Mouse (Mus musculus) spleen, postnatal 4 days (tissue): ENCODE measurements around the gene Npw.
"Not testable (repeated sequence)": the region's sequence is repeated elsewhere in the genome, so short reads cannot be mapped to it uniquely, and the experiment has no call there.

ENCODE experiments used
- DNase-seq, 2 experiments: peaks; one replicate each; pipeline ENCODE4 v3.0.0; 2022; ENCODE audit warnings: low spot score in 2 of 2

The Npw gene

DNA sequence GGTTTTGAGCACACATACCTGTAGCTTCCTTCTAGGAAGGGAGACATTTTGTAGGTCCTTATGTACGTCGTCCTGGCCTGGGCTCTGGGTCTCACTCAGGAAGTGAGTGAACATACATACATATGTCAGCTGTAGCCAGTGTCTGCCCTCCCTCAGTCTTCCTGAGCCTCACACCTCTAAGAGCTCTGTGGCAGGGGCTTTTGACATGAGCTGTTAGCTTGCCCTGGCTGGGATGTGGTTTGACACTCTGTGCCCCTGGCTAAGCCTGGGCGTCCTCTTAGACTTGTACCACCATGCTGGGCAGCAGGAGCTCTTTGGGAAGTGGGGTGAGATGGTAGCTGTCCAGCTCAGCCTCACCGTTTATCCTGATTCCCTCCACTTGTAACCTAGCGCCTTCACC, 13.1 kb upstream of the Npw start:
- no peak for DNase-seq

- DNase-seq, result no peak
Measured at GRCm38 (mm10) chr17:24670246-24670844, 12.1 kb upstream of the Npw start.

DNA sequence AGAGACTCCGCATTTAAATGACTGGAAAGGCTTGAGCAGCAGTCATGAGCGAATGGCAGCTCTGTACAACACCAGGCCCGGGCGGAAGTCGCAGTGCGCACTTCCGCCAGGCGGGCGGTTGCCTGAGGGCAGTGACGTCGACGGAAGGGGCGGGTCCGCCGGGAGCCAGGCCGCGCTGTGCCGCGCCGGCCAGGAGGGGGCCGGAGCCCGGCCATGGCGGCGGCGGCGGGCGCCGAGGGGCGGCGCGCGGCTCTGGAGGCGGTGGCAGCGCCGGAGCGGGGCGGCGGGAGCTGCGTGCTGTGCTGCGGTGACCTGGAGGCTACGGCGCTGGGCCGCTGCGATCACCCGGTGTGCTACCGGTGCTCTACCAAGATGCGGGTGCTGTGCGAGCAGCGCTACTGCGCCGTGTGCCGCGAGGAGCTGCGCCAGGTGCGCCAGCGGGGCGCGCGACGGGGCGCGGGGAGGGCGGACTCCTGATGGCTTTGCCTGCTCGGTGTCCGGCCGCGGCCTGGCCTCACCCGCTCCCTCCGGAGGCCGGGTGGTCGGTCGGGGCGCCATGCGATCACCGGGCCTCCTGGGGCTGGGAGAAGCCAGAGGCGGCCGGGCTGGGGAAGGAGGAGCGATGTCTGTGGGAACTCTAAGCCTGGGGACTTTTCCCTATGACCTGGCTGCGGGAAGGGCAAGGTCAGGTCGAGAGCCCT, 11.4 kb upstream of the Npw start, which contains the start of gene Zfp598:
Zfp598 (plus strand) TSS at position 143 of the 701 bp plus-strand sequence.
- peak; percentile 95 to 98 for DNase-seq

GRCm38 (mm10) chr17:24669214-24669544, 10.9 kb upstream of the Npw start:
- not testable (repeated sequence) for DNase-seq

- DNase-seq, result peak; percentile 64 to 80
Measured at GRCm38 (mm10) chr17:24667416-24667815, 9.2 kb upstream of the Npw start.

GRCm38 (mm10) chr17:24667011-24667410, 8.8 kb upstream of the Npw start:
- DNase-seq, result not testable (repeated sequence)

GRCm38 (mm10) chr17:24654969-24655368, 3.3 kb downstream of the Npw start:
- DNase-seq, result no peak

GRCm38 (mm10) chr17:24653967-24654710, 4.1 kb downstream of the Npw start:
- peak; percentile 71 to 89 for DNase-seq

DNA sequence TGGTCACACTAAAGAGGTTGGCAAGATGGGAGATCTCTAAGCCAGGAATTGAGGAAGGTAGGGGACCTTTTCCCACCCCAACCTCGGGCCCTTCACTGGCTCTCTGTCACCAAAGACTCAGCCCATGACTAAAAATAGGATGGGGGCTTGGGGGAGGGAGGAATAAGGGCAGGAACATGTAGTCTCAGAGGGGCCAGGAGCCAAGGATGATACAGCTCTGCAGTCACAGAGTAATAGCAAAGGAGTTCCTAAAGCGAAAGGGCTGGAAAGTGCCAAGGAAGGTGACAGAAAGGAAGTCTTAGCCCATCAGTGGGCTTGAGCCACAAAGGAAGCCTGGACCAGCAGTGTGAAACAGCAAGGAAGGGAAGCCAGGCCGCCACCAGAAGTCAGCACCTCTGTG, 6.4 kb downstream of the Npw start:
- DNase-seq, result no peak

DNA sequence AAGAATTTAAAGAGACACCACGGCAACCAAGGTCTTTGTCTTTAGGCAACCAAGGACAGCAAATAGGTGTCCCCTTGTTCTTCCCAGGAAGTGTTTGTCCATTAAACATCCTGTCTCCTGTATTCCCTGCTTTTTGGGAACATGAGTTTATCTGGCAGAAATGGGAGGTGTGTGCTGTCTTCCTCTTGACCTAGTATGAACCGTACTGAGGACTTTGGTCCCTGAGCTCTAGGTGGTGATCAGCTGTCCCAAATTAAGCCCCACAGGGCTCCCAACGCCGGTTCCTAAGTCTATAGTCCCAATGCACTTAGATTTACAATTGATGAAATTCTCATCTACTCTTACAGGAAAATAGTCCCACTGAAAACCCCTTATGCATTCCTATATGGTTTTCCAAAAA, 7.5 kb downstream of the Npw start:
- DNase-seq, result no peak

DNA sequence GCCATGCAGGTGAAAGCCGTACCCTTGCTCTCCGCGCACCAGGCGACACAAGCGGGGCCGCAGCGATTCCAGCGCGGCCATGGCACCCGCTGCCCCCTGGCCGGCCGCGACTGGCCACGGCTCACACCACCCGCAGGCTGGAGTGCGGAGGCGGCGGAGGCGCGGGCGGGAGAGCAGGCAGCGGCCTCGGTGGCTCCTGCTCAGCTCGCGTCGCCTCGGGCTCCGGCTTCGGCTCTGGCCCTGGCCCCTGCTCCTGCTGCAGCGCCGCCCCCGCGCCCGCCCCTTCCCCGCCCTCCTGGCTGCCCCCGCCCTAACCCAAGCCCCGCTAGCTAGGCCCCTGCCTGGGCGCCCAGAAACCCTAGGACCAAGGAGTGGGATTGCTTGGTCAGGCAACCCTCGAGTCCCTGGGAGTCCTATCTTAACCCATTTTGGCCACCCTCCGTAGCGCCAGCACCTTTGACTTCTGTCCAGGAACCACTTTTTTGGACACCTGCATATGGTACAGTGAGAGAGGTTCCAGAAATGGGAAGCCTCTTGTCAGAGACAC, 8.1 kb downstream of the Npw start, which contains the start of gene Slc9a3r2:
Slc9a3r2 (minus strand) TSS at position 258 of the 547 bp plus-strand sequence.
- peak in 1 of 2 experiments; percentile 69 for DNase-seq

GRCm38 (mm10) chr17:24649581-24650069, 8.6 kb downstream of the Npw start:
- peak in 1 of 2 experiments; percentile 70 for DNase-seq

DNA sequence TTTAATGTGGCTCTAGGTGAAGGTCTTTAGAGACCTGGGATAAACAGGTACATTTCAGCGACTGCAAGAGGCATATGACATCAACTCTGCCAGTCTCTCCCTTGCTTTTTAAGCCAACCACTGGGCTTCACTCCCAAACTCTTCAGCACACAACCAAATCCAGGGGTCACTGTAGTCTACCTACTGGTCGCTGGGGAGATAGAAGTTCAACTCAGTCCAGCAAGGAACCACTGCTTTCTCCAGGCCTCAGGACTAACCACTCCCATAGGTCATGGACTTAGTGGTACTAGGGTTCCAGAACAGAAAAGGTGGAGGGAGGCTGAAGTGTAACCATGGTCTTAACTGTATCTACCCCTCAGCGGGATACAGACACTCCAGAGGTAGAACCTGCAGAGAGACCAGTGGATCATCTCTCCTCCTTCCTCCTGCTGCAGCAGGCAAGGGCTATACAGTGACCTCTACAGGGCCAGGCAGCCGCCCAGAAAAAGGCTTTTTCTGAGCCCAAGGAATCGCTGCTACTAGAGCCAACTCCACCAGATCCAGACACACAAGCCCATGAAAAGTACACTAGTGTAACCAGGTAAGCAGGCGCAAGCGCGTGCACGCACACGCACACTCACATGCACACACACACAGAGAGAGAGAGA, 9.4 kb downstream of the Npw start:
- DNase-seq, result no peak

- no peak for DNase-seq
Measured at GRCm38 (mm10) chr17:24647493-24647892, 10.8 kb downstream of the Npw start.

GRCm38 (mm10) chr17:24646381-24646780, 11.9 kb downstream of the Npw start:
- no peak for DNase-seq

- DNase-seq, result no peak
Measured at GRCm38 (mm10) chr17:24645916-24646315, 12.3 kb downstream of the Npw start.

GRCm38 (mm10) chr17:24644875-24645721, 13.2 kb downstream of the Npw start:
- no peak for DNase-seq

DNA sequence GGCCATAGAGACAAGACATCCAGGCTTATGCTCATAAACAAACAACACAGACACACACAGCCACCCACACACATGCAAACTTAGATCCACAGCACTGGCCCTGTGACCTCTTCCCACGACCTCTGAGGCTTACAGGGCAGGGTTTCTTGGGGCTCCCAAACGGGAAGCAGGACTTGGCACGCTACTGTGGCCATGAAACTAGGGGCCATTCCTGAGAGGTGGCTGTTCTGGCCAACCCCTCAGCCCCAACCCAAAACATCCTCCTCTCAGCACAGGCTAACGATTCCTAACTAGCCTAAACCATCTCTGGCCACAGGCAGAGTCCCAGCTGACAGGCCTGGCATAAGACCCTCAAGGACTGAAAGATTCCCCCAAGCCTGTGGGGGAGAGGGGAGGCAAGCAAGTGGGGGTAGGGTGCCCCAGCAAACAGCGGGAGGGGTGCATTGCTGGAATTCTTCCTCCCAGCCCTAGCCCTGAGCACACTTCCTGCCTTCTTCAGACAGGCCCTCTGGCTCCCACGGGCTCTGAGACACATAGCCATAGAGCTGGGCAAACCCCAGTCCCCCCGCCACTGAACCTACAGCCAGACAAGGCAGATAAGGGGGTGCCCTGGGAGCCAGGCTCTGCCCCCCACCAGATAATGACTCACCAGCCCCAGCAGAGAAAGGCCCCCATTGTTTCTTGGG, 14.1 kb downstream of the Npw start:
- DNase-seq, result peak in 1 of 2 experiments; percentile 63

- DNase-seq, result no peak
Measured at GRCm38 (mm10) chr17:24642791-24643343, 15.4 kb downstream of the Npw start.

GRCm38 (mm10) chr17:24641944-24642343, 16.3 kb downstream of the Npw start:
- DNase-seq, result no peak
